In genomic region chr12:54999016-54999690, GRCm38 (mm10) we compare ENCODE assay signal across 10 mouse cellular contexts. TPM values are rescaled to one million over a fixed set of nuclear protein-coding genes. Genes with fewer than 3 reads are reported as not detected.
A peak's percentile ranks its signal among the peaks of the same experiment; 100 is the strongest.
DNase-seq lines count a peak whose midpoint lies in the region; ATAC-seq and TF ChIP-seq lines count a peak whose summit lies in the region.
"Had no signal": no experiment of that assay in that cellular context is flagged by ENCODE, and none has a peak within 500 bp of the region (broad histone marks: within the 10 kb centered on the region; RNA-seq: fewer than 3 reads in every experiment).

No protein-coding gene starts in this region.

- peak; percentile 98 for ATAC-seq in common myeloid progenitor, adult 5-6 weeks (replicated peaks; ENCODE audit: low read depth, poor library complexity, severe bottlenecking)
- 0 out of 2 replicates have a peak, but pooled peaks have one; percentile 15 for ATAC-seq in liver, embryonic 14.5 days (ENCODE audit: insufficient read depth)
- ATAC-seq in forebrain, embryonic 16.5 days = no peak

- TF ChIP-seq CTCF in liver, embryonic 14.5 days (IDR thresholded peaks at IDR 0.05; ENCODE audit: low read depth) = no peak
- no peak for TF ChIP-seq CTCF in spleen, adult 2 months (IDR thresholded peaks at IDR 0.05; ENCODE audit: extremely low read depth, insufficient read depth, insufficient read length, insufficient replicate concordance)

- H3K9me3 ChIP-seq in liver, embryonic 14.5 days (ENCODE audit: control insufficient read depth, low read length) = no peaks in the 10 kb centered on the region
- no peaks in the 10 kb centered on the region for H3K9me3 ChIP-seq in forebrain, embryonic 16.5 days (ENCODE audit: control insufficient read depth, low read length)

- H3K27me3 ChIP-seq in liver, embryonic 14.5 days (ENCODE audit: control insufficient read depth, insufficient read depth, low read length) = no peaks in the 10 kb centered on the region
- H3K27me3 ChIP-seq in spleen, adult 2 months (ENCODE audit: control insufficient read depth, insufficient read depth, low read length) = no peaks in the 10 kb centered on the region
- H3K27me3 ChIP-seq in forebrain, embryonic 16.5 days (replicated peaks; ENCODE audit: control insufficient read depth, insufficient read depth, low read length) = no peaks in the 10 kb centered on the region

- no peak overlapping the region for H3K4me2 ChIP-seq in liver, embryonic 14.5 days (ENCODE audit: low read depth)
- H3K4me2 ChIP-seq in forebrain, embryonic 16.5 days (ENCODE audit: low read length) = no peak overlapping the region

- peak; percentile 31 for DNase-seq in adrenal gland, adult 2 months
- no peak for DNase-seq in adrenal gland, postnatal 25 days
- no peak for DNase-seq in liver, embryonic 14.5 days (ENCODE audit: low read depth in 3 of 3, low spot score in 3 of 3)
- peak; percentile 73 to 88 for DNase-seq in spleen, adult 2 months (ENCODE audit: low read depth in 1 of 2, low spot score in 2 of 2)
- no peak for DNase-seq in cerebellum, postnatal 36 days
- no peak for DNase-seq in urinary bladder, postnatal 10 days (ENCODE audit: low spot score)

- H3K4me3 ChIP-seq in liver, embryonic 14.5 days (ENCODE audit: insufficient read depth in 1 of 2, low read depth in 2 of 2, low read length in 2 of 2) = no peak overlapping the region
- H3K4me3 ChIP-seq in spleen, adult 2 months (ENCODE audit: extremely low read depth, insufficient read depth, insufficient read length) = peak overlapping the region; percentile 2; the same call in 1 of the 2 replicates
- H3K4me3 ChIP-seq in forebrain, embryonic 16.5 days (replicated peaks; ENCODE audit: low read length) = no peak overlapping the region

- WGBS in liver, embryonic 14.5 days (ENCODE audit: insufficient replicate concordance) = 35% methylated on average over 14 of the region's 14 CpGs
- WGBS in spleen, adult 2 months = 9% methylated on average over 14 of the region's 14 CpGs
- WGBS in forebrain, embryonic 16.5 days = 83% methylated on average over 14 of the region's 14 CpGs

- TF ChIP-seq POLR2A in spleen, adult 2 months (IDR thresholded peaks at IDR 0.05; ENCODE audit: low read depth, low read length) = peak; percentile 39; the same call in 1 of the 2 replicates

- no peak overlapping the region for H3K27ac ChIP-seq in liver, embryonic 14.5 days
- H3K27ac ChIP-seq in spleen, adult 2 months (ENCODE audit: insufficient read depth, low read length) = peak overlapping the region; percentile 65
- no peak overlapping the region for H3K27ac ChIP-seq in forebrain, embryonic 16.5 days (ENCODE audit: low read length)

- peaks cover 0 to 6% of the 10 kb centered on the region in 2 experiments; a peak in 1 of 4 replicates for H3K4me1 ChIP-seq in liver, embryonic 14.5 days (replicated peaks; ENCODE audit: control insufficient read depth in 2 of 2, insufficient read depth in 2 of 2, low read length in 1 of 2)
- peaks cover 16% of the 10 kb centered on the region; the same call in 1 of the 2 replicates for H3K4me1 ChIP-seq in spleen, adult 2 months (ENCODE audit: control insufficient read depth, insufficient read depth, insufficient read length)
- no peaks in the 10 kb centered on the region for H3K4me1 ChIP-seq in forebrain, embryonic 16.5 days (replicated peaks; ENCODE audit: control insufficient read depth, insufficient read depth, low read length)

- TF ChIP-seq EP300 in liver, embryonic 14.5 days (IDR thresholded peaks at IDR 0.05; ENCODE audit: low read depth) = no peak

- peak overlapping the region; percentile 9; the same call in 1 of the 2 replicates for H3K9ac ChIP-seq in liver, embryonic 14.5 days (replicated peaks)
- H3K9ac ChIP-seq in forebrain, embryonic 16.5 days (replicated peaks; ENCODE audit: low read depth, low read length) = no peak overlapping the region

- no peaks in the 10 kb centered on the region for H3K36me3 ChIP-seq in liver, embryonic 14.5 days (replicated peaks; ENCODE audit: control insufficient read depth, insufficient read depth, low read depth)
- H3K36me3 ChIP-seq in spleen, adult 2 months (ENCODE audit: control insufficient read depth, insufficient read depth, low read length) = no peaks in the 10 kb centered on the region
- H3K36me3 ChIP-seq in forebrain, embryonic 16.5 days (ENCODE audit: control insufficient read depth, insufficient read depth) = no peaks in the 10 kb centered on the region

RNA-seq across cellular contexts. Expression of gene Gm20403, which starts 12.8 kb away (rescaled TPM):
- total RNA-seq in adrenal gland, adult 2 months (2021) = not detected
- polyA plus RNA-seq in adrenal gland, adult 2 months (2012; rRNA removed) = not detected in 2 replicates
- total RNA-seq in adrenal gland, postnatal 25 days (2021) = not detected in 2 replicates
- total RNA-seq in common myeloid progenitor, adult 5-6 weeks (2017) = not detected in 2 replicates
- polyA plus RNA-seq in liver, embryonic 14.5 days (2012; rRNA removed) = not detected in 2 replicates
- polyA plus RNA-seq in liver, embryonic 14.5 days (2014; fragmentation: Nextera tagmentation; extraction: Ambion mirVana) = not detected in 2 replicates
- polyA plus RNA-seq in spleen, adult 2 months (2012; rRNA removed) = not detected in 2 replicates
- polyA plus RNA-seq in forebrain, embryonic 16.5 days (2015; fragmentation: Nextera tagmentation; extraction: Ambion mirVana) = not detected in 2 replicates
- polyA plus RNA-seq: limb, embryonic 11.5 days; stomach, embryonic 14.5 days had no signal

RNA-seq across cellular contexts. Expression of gene Baz1a, which starts 15.0 kb away (rescaled TPM):
- total RNA-seq in adrenal gland, adult 2 months (2021) = 10 to 100 TPM; 16.5 to 37.6 TPM
- polyA plus RNA-seq in adrenal gland, adult 2 months (2012; rRNA removed) = 0.44 and 1.4 TPM in 2 replicates
- 23.6 and 28.0 TPM in 2 replicates for total RNA-seq in adrenal gland, postnatal 25 days (2021)
- 98.0 and 152 TPM in 2 replicates for total RNA-seq in common myeloid progenitor, adult 5-6 weeks (2017)
- polyA plus RNA-seq in liver, embryonic 14.5 days (2012; rRNA removed) = 9.6 and 17.7 TPM in 2 replicates
- polyA plus RNA-seq in liver, embryonic 14.5 days (2014; fragmentation: Nextera tagmentation; extraction: Ambion mirVana) = 26.4 and 28.0 TPM in 2 replicates
- 8.1 and 8.2 TPM in 2 replicates for polyA plus RNA-seq in spleen, adult 2 months (2012; rRNA removed)
- 12.1 and 18.0 TPM in 2 replicates for polyA plus RNA-seq in forebrain, embryonic 16.5 days (2015; fragmentation: Nextera tagmentation; extraction: Ambion mirVana)

Comparison
In these comparisons a context has a peak if more than half of its experiments do, and no peak if none do; other contexts are left out.
1. DNase-seq: peak in adrenal gland, adult 2 months (single experiment) and spleen, adult 2 months (2 of 2); none in adrenal gland, postnatal 25 days (single experiment), liver, embryonic 14.5 days (0 of 3), cerebellum, postnatal 36 days (0 of 2) and urinary bladder, postnatal 10 days (single experiment).